Mouse (Mus musculus) stomach, postnatal 0 days (tissue): Measurements from ENCODE around the gene Eif4e.

Source experiments
- CTCF ChIP-seq: IDR thresholded peaks from 2 replicates; pipeline ENCODE4 v1.5.1; 2016; ENCODE audit warnings: antibody characterized with exemption, low read depth, mild to moderate bottlenecking, moderate library complexity
- EP300 ChIP-seq: optimal IDR thresholded peaks from 2 replicates; pipeline ENCODE3; 2016; ENCODE audit warnings: antibody characterized with exemption

GRCm38 (mm10) chr3:138560242-138560641 is 34.3 kb downstream of the Eif4e start:
- TF ChIP-seq EP300 (no peak), CTCF (no peak)
